ENCODE assay signal across 7 mouse cellular contexts in the genomic region with DNA sequence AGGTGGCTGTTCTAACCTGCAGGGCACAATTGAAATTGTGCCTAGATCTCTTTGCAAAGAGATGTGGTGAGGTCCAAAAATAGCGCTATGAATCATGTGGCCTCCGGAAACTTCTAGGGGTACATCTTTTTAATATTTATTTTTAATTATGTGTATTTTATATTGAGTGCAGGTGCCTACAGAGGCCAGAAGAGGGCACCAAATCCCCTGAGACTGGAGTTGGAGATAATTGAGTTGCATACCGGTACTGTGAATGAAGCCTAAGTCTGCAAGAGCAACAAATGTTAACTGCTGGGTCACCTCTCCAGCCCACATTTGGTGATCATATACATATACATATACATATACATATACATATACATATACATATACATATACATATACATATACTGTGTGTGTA.
DNase-seq lines count a peak whose midpoint lies in the region.

No protein-coding gene starts in this region.

- DNase-seq in kidney, adult 18-20 months, result peak; percentile 14
- DNase-seq in kidney, postnatal 4 days, result no peak
- DNase-seq in 3T3-L1 (ENCODE audit: low read depth, low spot score), result peak; percentile 72
- peak; percentile 59 for DNase-seq in A20 (ENCODE audit: low read depth, low spot score)
- peak; percentile 49 for DNase-seq in c-Kit-positive CD71-positive TER-119-positive erythroid progenitor cells, embryonic 14.5 days (ENCODE audit: low spot score)
- no peak for DNase-seq in cerebellum, adult 9-11 months
- no peak for DNase-seq in spleen, postnatal 4 days (ENCODE audit: low spot score in 2 of 2)

Comparison
In these comparisons a context has a peak if more than half of its experiments do, and no peak if none do; other contexts are left out.
1. DNase-seq: peak in kidney, adult 18-20 months (single experiment), 3T3-L1 (single experiment), A20 (single experiment) and c-Kit-positive CD71-positive TER-119-positive erythroid progenitor cells, embryonic 14.5 days (single experiment); none in kidney, postnatal 4 days (0 of 2), cerebellum, adult 9-11 months (single experiment) and spleen, postnatal 4 days (0 of 2).